Mouse (Mus musculus) gonadal fat pad, adult 2 months (tissue): ENCODE data around the gene Cep72. TPM values are rescaled to one million over a fixed set of nuclear protein-coding genes. Genes with fewer than 3 reads are reported as not detected.
"Not testable (repeated sequence)": the region's sequence is repeated elsewhere in the genome, so short reads cannot be mapped to it uniquely, and the experiment has no call there.

Experiments
- DNase-seq: peaks from one replicate; pipeline ENCODE4 v3.0.0-alpha.2; 2012; ENCODE audit warnings: low read depth
- polyA plus RNA-seq: library from polyadenylated mRNA; depleted of rRNA; stranded (reverse); fragments of >200 nt; gene quantifications from 2 replicates; pipeline ENCODE4 v1.2.3, GENCODE M21; 2012; rRNA removed

The Cep72 gene
- polyA plus RNA-seq, result 2.1 and 2.4 TPM in 2 replicates

GRCm38 (mm10) chr13:74061613-74062377 lies at the start of gene Cep72:
Cep72 (minus strand) TSS chr13:74062299.
- peak; percentile 5 for DNase-seq

- no peak for DNase-seq
Observed at GRCm38 (mm10) chr13:74107410-74107809, 45.3 kb upstream of the Cep72 start.

GRCm38 (mm10) chr13:74104417-74104816 lies 42.3 kb upstream of the Cep72 start:
- no peak for DNase-seq

GRCm38 (mm10) chr13:74102831-74103582 lies 40.9 kb upstream of the Cep72 start:
- peak; percentile 16 for DNase-seq

- DNase-seq, result no peak
Observed at GRCm38 (mm10) chr13:74102108-74102830, 40.2 kb upstream of the Cep72 start.

GRCm38 (mm10) chr13:74098913-74099312 lies 36.8 kb upstream of the Cep72 start:
- no peak for DNase-seq

GRCm38 (mm10) chr13:74096715-74097363 lies 34.7 kb upstream of the Cep72 start:
- no peak for DNase-seq

GRCm38 (mm10) chr13:74095936-74096335 lies 33.8 kb upstream of the Cep72 start:
- no peak for DNase-seq

- DNase-seq, result peak; percentile 55
Observed at GRCm38 (mm10) chr13:74090265-74090664, 28.2 kb upstream of the Cep72 start.

GRCm38 (mm10) chr13:74073369-74073768 lies 11.3 kb upstream of the Cep72 start:
- no peak for DNase-seq

GRCm38 (mm10) chr13:74071714-74072113 lies 9.6 kb upstream of the Cep72 start:
- DNase-seq, result no peak

GRCm38 (mm10) chr13:74071244-74071643 lies 9.1 kb upstream of the Cep72 start:
- not testable (repeated sequence) for DNase-seq

- no peak for DNase-seq
Observed at GRCm38 (mm10) chr13:74066576-74066975, 4.5 kb upstream of the Cep72 start.

- DNase-seq, result no peak
Observed at GRCm38 (mm10) chr13:74063340-74064050, 1.4 kb upstream of the Cep72 start.

- peak; percentile 54 for DNase-seq
Observed at GRCm38 (mm10) chr13:74062378-74063128, 454 bp upstream of the Cep72 start.

- no peak for DNase-seq
Observed at GRCm38 (mm10) chr13:74058081-74058480, 4.0 kb downstream of the Cep72 start.

GRCm38 (mm10) chr13:74056194-74056593 lies 5.9 kb downstream of the Cep72 start:
- DNase-seq, result no peak

GRCm38 (mm10) chr13:74039926-74040325 lies 22.2 kb downstream of the Cep72 start:
- DNase-seq, result no peak

- DNase-seq, result no peak
Observed at GRCm38 (mm10) chr13:74035776-74036175, 26.3 kb downstream of the Cep72 start.

GRCm38 (mm10) chr13:74034756-74035155 lies 27.3 kb downstream of the Cep72 start:
- DNase-seq, result no peak
